Mouse (Mus musculus) stomach, postnatal 0 days (tissue): ENCODE results near the gene Pabpc4.

Experiments used
- CTCF ChIP-seq: IDR thresholded peaks from 2 replicates; pipeline ENCODE4 v1.5.1; 2016; ENCODE audit warnings: antibody characterized with exemption, low read depth, mild to moderate bottlenecking, moderate library complexity
- EP300 ChIP-seq: optimal IDR thresholded peaks from 2 replicates; pipeline ENCODE3; 2016; ENCODE audit warnings: antibody characterized with exemption

- no peak for TF ChIP-seq CTCF
- no peak for TF ChIP-seq EP300
Observed at GRCm38 (mm10) chr4:123213975-123214374, 48.2 kb upstream of the Pabpc4 start.
